Mouse (Mus musculus) C2C12 (cell line): ENCODE measurements around the gene Gpr12. TPM values are rescaled to one million over a fixed set of nuclear protein-coding genes. Genes with fewer than 3 reads are reported as not detected.

Source experiments
- polyA plus RNA-seq: library from polyadenylated mRNA; unstranded; fragments of >200 nt; fragmentation: generic; extraction: Trizol; gene quantifications from one replicate; pipeline ENCODE4 v1.2.1, GENCODE M21; 2012; ENCODE audit warnings: missing spikeins

Gene Gpr12
- polyA plus RNA-seq, 1 experiment: not detected

Other genes starting within 250 kb of the Gpr12 start
- not detected for gene Wasf3, start 200.3 kb downstream of the Gpr12 start, polyA plus RNA-seq
- not detected for gene Gm6408, start 103.3 kb downstream of the Gpr12 start, polyA plus RNA-seq
- not detected for gene Gm6370, start 93.9 kb downstream of the Gpr12 start, polyA plus RNA-seq
- gene 4930449I24Rik, start 82.8 kb downstream of the Gpr12 start, polyA plus RNA-seq: not detected
- not detected for gene Gm3402, start 71.1 kb downstream of the Gpr12 start, polyA plus RNA-seq
- gene Gm3404, start 59.4 kb downstream of the Gpr12 start, polyA plus RNA-seq: not detected
- not detected for gene Gm3409, start 47.6 kb downstream of the Gpr12 start, polyA plus RNA-seq
- gene Gm3415, start 29.1 kb downstream of the Gpr12 start, polyA plus RNA-seq: not detected
- 22.2 TPM for gene Usp12, start 209.8 kb upstream of the Gpr12 start, polyA plus RNA-seq
- gene Rpl21, start 247.7 kb upstream of the Gpr12 start, polyA plus RNA-seq: 486 TPM